22 mouse cellular contexts compared by ENCODE assay signal in genomic region chr11:18866198-18866836, GRCm38 (mm10).
DNase-seq lines count a peak whose midpoint lies in the region; ATAC-seq lines count a peak whose summit lies in the region.
"Had no signal": no experiment of that assay in that cellular context is flagged by ENCODE, and none has a peak within 500 bp of the region (broad histone marks: within the 10 kb centered on the region; RNA-seq: fewer than 3 reads in every experiment).

No protein-coding gene starts in this region.

- WGBS in kidney, embryonic 14.5 days, result 33% methylated on average over 6 of the region's 6 CpGs

- H3K4me3 ChIP-seq in kidney, embryonic 14.5 days (ENCODE audit: low read length), result no peak overlapping the region
- peak overlapping the region; percentile 46 for H3K4me3 ChIP-seq in megakaryocyte, embryonic 14.5 days (replicated peaks)
- H3K4me3 ChIP-seq: forebrain, embryonic 15.5 days; heart, adult 2 months; hindbrain, embryonic 15.5 days; limb, embryonic 15.5 days; liver, embryonic 15.5 days; midbrain, embryonic 12.5 days had no signal

- H3K9ac ChIP-seq in kidney, embryonic 14.5 days (ENCODE audit: low read depth, low read length), result no peak overlapping the region
- H3K9ac ChIP-seq: forebrain, embryonic 15.5 days; hindbrain, embryonic 15.5 days; limb, embryonic 15.5 days; liver, embryonic 15.5 days; midbrain, embryonic 12.5 days had no signal

- 0 out of 2 replicates have a peak, but pooled peaks cover 5% of the 10 kb centered on the region for H3K4me1 ChIP-seq in kidney, embryonic 14.5 days (ENCODE audit: control insufficient read depth, insufficient read depth, low read length)
- H3K4me1 ChIP-seq in megakaryocyte, embryonic 14.5 days, result peaks cover 20% of the 10 kb centered on the region
- H3K4me1 ChIP-seq: liver, embryonic 15.5 days had no signal

- peak overlapping the region; percentile 13; the same call in 1 of the 2 replicates for H3K27ac ChIP-seq in kidney, embryonic 14.5 days (ENCODE audit: low read depth, low read length)
- H3K27ac ChIP-seq: forebrain, embryonic 15.5 days; heart, adult 2 months; hindbrain, embryonic 15.5 days; limb, embryonic 15.5 days; liver, embryonic 15.5 days; midbrain, embryonic 12.5 days had no signal

- no peak for DNase-seq in kidney, postnatal 10 days
- no peak for DNase-seq in thymus, postnatal 25 days
- DNase-seq: adrenal gland, postnatal 14 days; cerebellum, adult 11 months; cerebellum, postnatal 25 days; gastrocnemius, postnatal 25 days; heart, adult 2 months; heart, postnatal 36 days; kidney, adult 9 months; lung, postnatal 14 days had no signal

- H3K36me3 ChIP-seq in kidney, embryonic 14.5 days (ENCODE audit: control insufficient read depth, insufficient read depth, low read length), result no peaks in the 10 kb centered on the region
- no peaks in the 10 kb centered on the region for H3K36me3 ChIP-seq in megakaryocyte, embryonic 14.5 days (replicated peaks; ENCODE audit: low read length)
- H3K36me3 ChIP-seq: forebrain, embryonic 15.5 days; hindbrain, embryonic 15.5 days; limb, embryonic 15.5 days; liver, embryonic 15.5 days; midbrain, embryonic 12.5 days had no signal

- H3K9me3 ChIP-seq in kidney, embryonic 14.5 days (ENCODE audit: control insufficient read depth, low read length), result peaks cover 3% of the 10 kb centered on the region; the same call in 1 of the 2 replicates
- no peaks in the 10 kb centered on the region for H3K9me3 ChIP-seq in megakaryocyte, embryonic 14.5 days
- H3K9me3 ChIP-seq: forebrain, embryonic 15.5 days; hindbrain, embryonic 15.5 days; limb, embryonic 15.5 days; liver, embryonic 15.5 days; midbrain, embryonic 12.5 days had no signal

- H3K4me2 ChIP-seq in kidney, embryonic 14.5 days (replicated peaks; ENCODE audit: low read depth, low read length), result no peak overlapping the region
- H3K4me2 ChIP-seq: forebrain, embryonic 15.5 days; hindbrain, embryonic 15.5 days; limb, embryonic 15.5 days; liver, embryonic 15.5 days; midbrain, embryonic 12.5 days had no signal

- no peaks in the 10 kb centered on the region; the same call in 1 of the 2 replicates for H3K27me3 ChIP-seq in kidney, embryonic 14.5 days (ENCODE audit: control insufficient read depth, insufficient read depth, low read length)
- peaks cover 23% of the 10 kb centered on the region for H3K27me3 ChIP-seq in megakaryocyte, embryonic 14.5 days (replicated peaks)
- H3K27me3 ChIP-seq: hindbrain, embryonic 15.5 days had no signal

- ATAC-seq in kidney, embryonic 14.5 days (ENCODE audit: low FRiP score, low TSS enrichment), result peak; percentile 61; the same call in 1 of the 2 replicates
- no peak for ATAC-seq in megakaryocyte, adult 5-6 weeks (ENCODE audit: poor library complexity, severe bottlenecking)
- peak; percentile 49 for ATAC-seq in megakaryocyte progenitor cell, adult 5-6 weeks (replicated peaks; ENCODE audit: poor library complexity)
- ATAC-seq in monocyte, adult 5-6 weeks (replicated peaks; ENCODE audit: insufficient number of reproducible peaks, low FRiP score, low TSS enrichment, poor library complexity, severe bottlenecking), result no peak
- ATAC-seq: activated CD4-positive, CD25-positive, alpha-beta regulatory T cell, adult 4 months; CD4-positive, CD25-positive, alpha-beta regulatory T cell, adult 4 months; forebrain, embryonic 15.5 days had no signal

Comparison
In these comparisons a context has a peak if more than half of its experiments do, and no peak if none do; other contexts are left out.
1. ATAC-seq: peak in kidney, embryonic 14.5 days (single experiment) and megakaryocyte progenitor cell, adult 5-6 weeks (single experiment); none in megakaryocyte, adult 5-6 weeks (single experiment) and monocyte, adult 5-6 weeks (single experiment).